Mouse (Mus musculus) erythroblast, embryonic 14.5 days (primary cell): ENCODE measurements at regions not wholly inside any gene's neighbourhood (a gene's known extent, or its start where the extent isn't known, plus 50 kb on each side); places are given as distances from the start of the nearest gene placed in this dataset.

Experiments
- H3K27me3 ChIP-seq: 2 replicates; pipeline ENCODE4 v1.6.1; 2012; ENCODE audit warnings: inconsistent platforms; ENCODE audit not compliant: control insufficient read depth
- H3K36me3 ChIP-seq: 2 replicates; pipeline ENCODE4 v1.6.1; 2012; ENCODE audit warnings: mild to moderate bottlenecking, inconsistent platforms; ENCODE audit not compliant: control insufficient read depth
- H3K4me1 ChIP-seq: 2 replicates; pipeline ENCODE4 v1.6.1; 2012; ENCODE audit warnings: inconsistent platforms; ENCODE audit not compliant: control insufficient read depth
- H3K4me3 ChIP-seq: replicated peaks from 2 replicates; pipeline ENCODE3; 2012; ENCODE audit warnings: moderate library complexity, mild to moderate bottlenecking, inconsistent platforms
- H3K9me3 ChIP-seq: 2 replicates; pipeline ENCODE4 v1.6.1; 2012; ENCODE audit warnings: low read length, inconsistent platforms, mixed read lengths; ENCODE audit not compliant: control insufficient read depth
- GATA1 ChIP-seq: IDR thresholded peaks from 2 replicates; pipeline ENCODE4 v1.6.1; 2012; ENCODE audit warnings: low read length, inconsistent platforms, mixed read lengths
- TAL1 ChIP-seq: IDR thresholded peaks from 3 replicates; pipeline ENCODE4 v1.6.1; 2012; ENCODE audit warnings: low read length, inconsistent platforms, mixed read lengths

GRCm38 (mm10) chr15:37063781-37064383 lies 56.3 kb upstream of the Zfp706 start:
- Histone ChIP-seq H3K36me3 (no peaks in the 10 kb centered on the region), H3K9me3 (peaks cover 3% of the 10 kb centered on the region; the same call in 1 of the 2 replicates), H3K4me1 (no peaks in the 10 kb centered on the region), H3K4me3 (no peak overlapping the region), H3K27me3 (no peaks in the 10 kb centered on the region)
- TF ChIP-seq TAL1 (no peak), GATA1 (no peak)

- peaks cover 3% of the 10 kb centered on the region; the same call in 1 of the 2 replicates for H3K9me3 ChIP-seq
- H3K4me1 ChIP-seq: no peaks in the 10 kb centered on the region
- H3K36me3 ChIP-seq: no peaks in the 10 kb centered on the region
- no peaks in the 10 kb centered on the region for H3K27me3 ChIP-seq
- no peak overlapping the region for H3K4me3 ChIP-seq
- no peak for TF ChIP-seq GATA1
Measured at GRCm38 (mm10) chr15:37062585-37062984, 55.0 kb upstream of the Zfp706 start.

DNA sequence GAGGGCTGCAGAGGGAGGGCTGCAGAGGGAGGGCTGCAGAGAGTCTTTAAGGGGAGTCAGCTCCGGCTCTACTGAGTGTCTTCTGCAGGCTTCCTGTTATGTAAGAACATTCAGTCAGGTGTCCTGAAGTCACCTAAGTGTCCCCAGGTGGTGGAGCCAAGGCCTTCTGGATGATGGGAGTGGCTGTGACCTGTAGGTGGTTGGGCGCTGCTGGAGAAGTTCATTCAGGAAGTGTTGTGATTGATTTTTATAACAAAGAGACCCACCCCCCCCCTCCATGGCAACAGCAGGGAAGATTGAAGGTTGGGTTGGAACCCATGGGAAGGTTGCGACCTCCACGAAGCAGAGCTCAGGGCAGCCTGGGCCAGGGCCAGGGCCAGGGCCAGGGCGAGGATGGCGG lies 53.9 kb upstream of the Zfp706 start:
- H3K9me3 ChIP-seq: peaks cover 3% of the 10 kb centered on the region; the same call in 1 of the 2 replicates
- TF ChIP-seq TAL1 (no peak), GATA1 (no peak)

GRCm38 (mm10) chr15:37060831-37061230 lies 53.3 kb upstream of the Zfp706 start:
- peaks cover 4% of the 10 kb centered on the region for H3K9me3 ChIP-seq
- no peak for TF ChIP-seq GATA1
- TF ChIP-seq TAL1: no peak
- H3K4me3 ChIP-seq: no peak overlapping the region
- no peaks in the 10 kb centered on the region for H3K4me1 ChIP-seq
- H3K27me3 ChIP-seq: no peaks in the 10 kb centered on the region
- no peaks in the 10 kb centered on the region for H3K36me3 ChIP-seq

More for the DNA sequence above, 53.9 kb upstream of the Zfp706 start:
- H3K4me1 ChIP-seq: no peaks in the 10 kb centered on the region
- H3K36me3 ChIP-seq: no peaks in the 10 kb centered on the region
- H3K27me3 ChIP-seq: no peaks in the 10 kb centered on the region
- no peak overlapping the region for H3K4me3 ChIP-seq
